Mouse (Mus musculus): ENCODE results near the gene Nat14.

The Nat14 gene

DNA sequence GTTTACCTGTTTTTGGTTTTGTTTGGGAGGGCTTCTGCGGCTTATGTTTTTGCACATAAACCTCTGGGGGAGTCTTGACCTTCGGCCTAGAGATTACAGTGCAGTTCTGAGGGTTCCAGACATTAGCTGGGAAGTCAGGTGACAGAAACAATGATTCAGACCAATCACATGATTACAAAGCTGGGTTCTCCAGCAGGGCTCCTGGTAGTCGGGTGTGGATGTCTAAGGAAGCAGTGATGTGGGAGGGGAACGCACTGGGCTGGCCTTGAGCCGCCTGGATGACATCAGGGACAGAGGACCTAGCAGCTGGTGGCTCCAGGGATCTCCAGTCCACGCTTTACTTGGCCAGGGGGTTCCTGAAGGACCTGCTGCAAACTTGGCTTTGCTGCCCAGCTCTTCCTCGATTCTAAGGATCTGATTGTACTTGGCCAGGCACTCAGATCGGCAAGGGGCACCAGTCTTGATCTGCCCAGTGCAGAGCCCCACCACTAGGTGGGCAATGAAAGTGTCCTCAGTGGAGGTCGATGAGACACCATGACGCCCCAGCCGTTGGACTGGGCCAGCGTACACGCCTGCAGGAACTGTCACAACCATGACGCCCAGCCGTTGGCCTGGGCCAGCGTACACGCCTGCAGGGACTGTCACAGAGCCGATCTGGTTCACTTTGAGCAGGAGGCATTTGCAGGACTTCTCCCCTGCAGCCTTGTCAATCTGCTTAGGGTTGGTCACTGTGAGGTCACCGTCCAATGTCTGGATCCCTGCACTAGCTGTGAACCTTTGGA, 28.9 kb downstream of the Nat14 start:
- DNase-seq = peak; percentile 40 to 44

DNA sequence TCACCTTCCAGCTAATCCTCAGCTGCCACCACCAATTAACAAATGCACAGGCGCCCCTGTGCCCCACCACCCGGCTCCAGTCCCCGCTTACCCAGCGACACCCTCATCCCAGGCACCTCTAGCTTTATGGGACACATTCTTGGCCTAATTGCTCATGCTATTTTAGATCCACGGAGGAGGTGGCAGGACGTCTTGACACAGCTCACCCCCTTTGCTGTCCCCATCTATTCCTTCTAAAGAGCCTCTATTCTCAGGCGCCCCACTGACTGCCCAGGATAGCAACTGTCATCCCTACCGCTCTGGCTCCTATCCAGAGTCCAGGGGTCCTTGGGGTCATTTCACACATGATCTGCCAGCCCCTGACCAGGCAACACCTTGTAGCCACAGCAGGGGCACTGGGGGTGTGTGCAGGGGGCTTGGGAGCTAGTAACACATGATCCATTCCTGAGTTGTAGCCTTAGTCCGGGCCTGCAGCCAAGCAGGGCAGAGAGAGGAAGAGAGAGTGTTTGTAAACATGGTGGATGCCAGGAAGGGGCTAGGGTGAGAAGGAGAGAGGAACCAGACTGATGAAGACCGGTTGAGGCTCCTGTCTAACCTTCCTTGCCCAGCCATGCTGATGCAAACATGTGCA, 32.1 kb downstream of the Nat14 start:
- DNase-seq = no peak

GRCm38 (mm10) chr7:4957361-4957760, 35.5 kb downstream of the Nat14 start:
- DNase-seq = no peak

DNA sequence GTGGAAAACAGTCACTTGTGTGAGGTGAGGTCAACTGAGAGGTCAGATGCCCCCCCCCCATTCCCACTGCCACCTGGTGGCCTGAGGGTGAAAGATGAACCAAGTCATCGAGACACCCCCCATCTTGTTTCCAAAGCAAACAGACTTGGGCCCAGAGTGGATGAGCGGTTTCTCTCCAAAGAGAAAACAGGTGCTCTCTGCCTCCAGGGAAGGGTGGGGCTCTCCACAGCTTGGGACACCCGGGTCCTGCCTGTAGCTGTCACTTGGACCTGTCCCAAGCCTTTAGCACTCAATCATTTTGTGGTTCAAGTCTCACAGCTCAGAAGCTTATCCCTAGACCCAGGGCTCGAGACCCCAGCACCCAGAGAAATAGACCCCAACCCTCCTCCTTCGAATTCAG, 41.7 kb downstream of the Nat14 start:
- DNase-seq = no peak

- peak; percentile 79 to 81 for DNase-seq
These were observed 42.4 kb downstream of the Nat14 start, which contains the start of gene Sbk2 for GRCm38 (mm10) chr7:4964272-4964671. TSS of gene Sbk2 (minus strand) at chr7:4964406.

GRCm38 (mm10) chr7:4964988-4965387, 43.2 kb downstream of the Nat14 start:
- no peak for DNase-seq

GRCm38 (mm10) chr7:4971068-4971467, 49.2 kb downstream of the Nat14 start, which contains the start of gene Sbk3:
TSS of gene Sbk3 (minus strand) at chr7:4971168.
- no peak for DNase-seq

GRCm38 (mm10) chr7:4971710-4972109, 49.9 kb downstream of the Nat14 start:
- peak in 1 of 2 experiments; percentile 39 for DNase-seq

DNA sequence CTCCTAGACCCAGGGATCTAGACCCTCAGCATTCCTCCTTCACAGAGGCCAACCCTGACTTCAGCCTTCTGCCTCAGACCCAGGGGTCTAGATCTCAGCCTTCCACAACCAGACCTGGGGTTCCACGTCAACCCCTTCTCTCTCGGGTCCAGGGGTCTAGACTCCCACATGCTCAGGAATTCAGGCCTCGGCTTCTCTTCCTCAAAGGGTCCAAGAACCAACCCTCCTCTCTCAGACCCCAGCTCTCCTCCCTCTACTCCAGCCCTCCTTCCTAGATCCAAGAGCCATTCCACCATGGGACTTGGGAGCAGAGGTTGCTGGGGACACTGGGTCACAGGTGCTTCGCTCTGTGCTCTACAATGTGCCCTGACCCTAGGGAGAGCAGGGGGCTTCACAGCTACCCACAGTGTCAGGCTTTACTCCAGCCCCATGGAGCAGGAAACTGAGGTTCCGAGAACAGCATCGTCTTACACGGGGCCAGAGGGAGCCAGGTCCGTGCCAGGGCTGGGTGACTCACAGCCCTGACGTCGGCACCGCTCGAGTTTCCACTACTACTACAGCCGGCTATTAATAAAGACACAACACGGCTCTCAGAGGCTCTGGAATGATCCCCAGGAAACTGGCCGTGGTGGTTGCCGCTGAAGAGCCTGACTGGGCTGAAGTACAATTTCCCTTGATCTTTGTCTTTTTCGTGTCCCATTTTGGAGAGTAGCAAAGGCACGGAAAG, 50.7 kb downstream of the Nat14 start:
- DNase-seq = peak; percentile 54 to 65
